Mouse (Mus musculus) neutrophil, adult 5-6 weeks (primary cell): Measurements from ENCODE around the gene Fcnb. TPM values are rescaled to one million over a fixed set of nuclear protein-coding genes. Genes with fewer than 3 reads are reported as not detected.

Experiments
- ATAC-seq: fragments of 151-379, 151-347 bp; 2 replicates; pipeline ENCODE4 v1.8.0; 2017; ENCODE audit warnings: mild to moderate bottlenecking, moderate TSS enrichment; ENCODE audit not compliant: insufficient number of reproducible peaks, poor library complexity, low FRiP score, severe bottlenecking; ENCODE audit errors: extremely low read depth
- total RNA-seq: library from RNA; stranded (forward); fragments of 200-1000 nt; gene quantifications from 2 replicates; pipeline ENCODE4 v1.2.3, GENCODE M21; 2017

Fcnb gene
- total RNA-seq: not detected in 2 replicates

- ATAC-seq: no peak
These were observed at the start of gene Fcnb for GRCm38 (mm10) chr2:28084768-28085167. TSS of gene Fcnb (minus strand) at chr2:28084885.

- ATAC-seq: no peak
These were observed 49.1 kb upstream of the Fcnb start for GRCm38 (mm10) chr2:28133833-28134232.

- ATAC-seq: no peak
These were observed 47.4 kb upstream of the Fcnb start for GRCm38 (mm10) chr2:28132117-28132516.

- no peak for ATAC-seq
These were observed 42.2 kb upstream of the Fcnb start for GRCm38 (mm10) chr2:28126763-28127438.

- no peak for ATAC-seq
These were observed 39.2 kb upstream of the Fcnb start for GRCm38 (mm10) chr2:28123910-28124309.

- no peak for ATAC-seq
These were observed 36.6 kb upstream of the Fcnb start for GRCm38 (mm10) chr2:28121309-28121708.

GRCm38 (mm10) chr2:28120342-28120741 is 35.7 kb upstream of the Fcnb start:
- no peak for ATAC-seq

GRCm38 (mm10) chr2:28118518-28119116 is 33.9 kb upstream of the Fcnb start:
- no peak for ATAC-seq

GRCm38 (mm10) chr2:28117490-28118308 is 33.0 kb upstream of the Fcnb start:
- no peak for ATAC-seq

GRCm38 (mm10) chr2:28108763-28109162 is 24.1 kb upstream of the Fcnb start:
- ATAC-seq: no peak

GRCm38 (mm10) chr2:28106002-28106401 is 21.3 kb upstream of the Fcnb start:
- ATAC-seq: no peak

GRCm38 (mm10) chr2:28103653-28104052 is 19.0 kb upstream of the Fcnb start:
- no peak for ATAC-seq

- no peak for ATAC-seq
These were observed 17.2 kb upstream of the Fcnb start for GRCm38 (mm10) chr2:28101892-28102291.

- ATAC-seq: no peak
These were observed 16.3 kb upstream of the Fcnb start for GRCm38 (mm10) chr2:28100796-28101483.

- ATAC-seq: no peak
These were observed 14.1 kb upstream of the Fcnb start for GRCm38 (mm10) chr2:28098547-28099505.

GRCm38 (mm10) chr2:28096751-28097309 is 12.1 kb upstream of the Fcnb start:
- ATAC-seq: 0 out of 2 replicates have a peak, but pooled peaks have one; percentile 17

- peak; percentile 39; the same call in 1 of the 2 replicates for ATAC-seq
These were observed 7.4 kb upstream of the Fcnb start for GRCm38 (mm10) chr2:28092099-28092498.

- no peak for ATAC-seq
These were observed 6.4 kb upstream of the Fcnb start for GRCm38 (mm10) chr2:28091042-28091441.
